11 mouse cellular contexts compared by ENCODE assay signal in the genomic region with DNA sequence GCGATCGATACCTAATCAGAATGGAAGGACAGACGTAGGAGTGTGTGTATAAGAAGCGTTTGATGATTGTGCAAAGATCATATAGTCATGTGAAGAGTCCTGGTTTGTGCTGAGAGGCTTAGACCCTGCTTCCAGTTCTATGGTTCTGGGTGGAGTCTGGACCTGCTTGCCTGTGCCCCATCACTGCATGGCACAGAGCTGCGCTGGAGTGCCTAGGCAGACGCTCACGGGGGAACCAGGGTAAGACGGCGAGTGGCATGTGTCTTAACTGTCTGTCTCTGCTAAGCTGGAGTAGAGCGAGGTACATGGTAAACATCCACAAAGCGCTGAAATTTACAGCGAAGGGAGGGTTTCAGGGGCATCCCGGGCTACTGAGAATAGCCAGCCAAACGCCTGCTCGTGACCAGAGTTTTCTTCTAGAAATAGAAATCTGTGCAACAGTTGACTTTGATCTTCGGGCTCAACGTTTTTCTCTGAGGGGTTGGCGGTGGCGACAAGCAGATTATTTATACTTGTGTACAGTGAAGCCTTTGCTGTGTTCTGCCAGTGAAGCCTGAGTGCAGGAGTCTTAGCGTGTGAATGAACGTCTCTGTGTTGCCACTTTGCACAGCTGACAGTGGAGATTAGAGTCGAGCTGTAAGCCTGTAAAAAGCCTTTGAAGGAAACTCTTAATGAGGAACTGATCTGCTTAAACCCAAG.
DNase-seq lines count a peak whose midpoint lies in the region; ATAC-seq and TF ChIP-seq lines count a peak whose summit lies in the region.
"Had no signal": no experiment of that assay in that cellular context is flagged by ENCODE, and none has a peak within 500 bp of the region (broad histone marks: within the 10 kb centered on the region; RNA-seq: fewer than 3 reads in every experiment).

No protein-coding gene starts in this region.

- 46% methylated on average over 22 of the region's 22 CpGs for WGBS in midbrain, embryonic 13.5 days
- 78% methylated on average over 22 of the region's 22 CpGs for WGBS in midbrain, embryonic 11.5 days
- WGBS in heart, embryonic 14.5 days, result 38% methylated on average over 22 of the region's 22 CpGs
- 32% methylated on average over 22 of the region's 22 CpGs for WGBS in midbrain, postnatal 0 days
- 63% methylated on average over 22 of the region's 22 CpGs for WGBS in stomach, postnatal 0 days

- H3K4me1 ChIP-seq in midbrain, embryonic 13.5 days (replicated peaks), result peaks cover 13% of the 10 kb centered on the region
- H3K4me1 ChIP-seq in midbrain, embryonic 11.5 days (ENCODE audit: control insufficient read depth, insufficient read depth, low read length), result no peaks in the 10 kb centered on the region
- H3K4me1 ChIP-seq in heart, embryonic 14.5 days (ENCODE audit: control insufficient read depth in 2 of 2, insufficient read depth in 2 of 2, low read length in 2 of 2), result peaks cover 3 to 16% of the 10 kb centered on the region in 2 experiments; a peak in 3 of 4 replicates
- no peaks in the 10 kb centered on the region for H3K4me1 ChIP-seq in midbrain, postnatal 0 days (ENCODE audit: insufficient read depth, low read length)
- H3K4me1 ChIP-seq in stomach, postnatal 0 days (replicated peaks; ENCODE audit: control insufficient read depth, insufficient read depth), result no peaks in the 10 kb centered on the region
- H3K4me1 ChIP-seq: neural tube, embryonic 12.5 days had no signal

- no peaks in the 10 kb centered on the region for H3K9me3 ChIP-seq in midbrain, embryonic 13.5 days
- H3K9me3 ChIP-seq in midbrain, embryonic 11.5 days (ENCODE audit: control insufficient read depth, low read length), result no peaks in the 10 kb centered on the region
- no peaks in the 10 kb centered on the region for H3K9me3 ChIP-seq in heart, embryonic 14.5 days (ENCODE audit: control insufficient read depth, low read length)
- H3K9me3 ChIP-seq in midbrain, postnatal 0 days (ENCODE audit: low read length), result no peaks in the 10 kb centered on the region
- H3K9me3 ChIP-seq in stomach, postnatal 0 days (ENCODE audit: control insufficient read depth, low read length), result no peaks in the 10 kb centered on the region
- H3K9me3 ChIP-seq: neural tube, embryonic 12.5 days had no signal

- H3K27ac ChIP-seq in gastrocnemius, adult 2 months, result peak overlapping the region; percentile 4; the same call in 1 of the 2 replicates
- H3K27ac ChIP-seq in midbrain, embryonic 13.5 days, result no peak overlapping the region; the same call in 1 of the 2 replicates
- no peak overlapping the region for H3K27ac ChIP-seq in midbrain, embryonic 11.5 days (ENCODE audit: low read depth, low read length)
- H3K27ac ChIP-seq in heart, embryonic 14.5 days (replicated peaks in 1 of 2; ENCODE audit: control insufficient read depth in 1 of 2, insufficient read depth in 1 of 2, low read depth in 2 of 2, low read length in 2 of 2), result 0 out of 4 replicates have a peak overlapping the region, but pooled peaks of 1 of the 2 experiments have one; percentile 0
- H3K27ac ChIP-seq in midbrain, postnatal 0 days (ENCODE audit: low read depth, low read length), result no peak overlapping the region
- no peak overlapping the region for H3K27ac ChIP-seq in stomach, postnatal 0 days (replicated peaks)
- H3K27ac ChIP-seq: hindbrain, embryonic 14.5 days; neural tube, embryonic 12.5 days had no signal

- intact Hi-C loops in gastrocnemius, adult 2 months (cut with DNase I), result no loop called here

- no peak overlapping the region for H3K4me2 ChIP-seq in midbrain, embryonic 13.5 days (replicated peaks)
- no peak overlapping the region for H3K4me2 ChIP-seq in midbrain, embryonic 11.5 days
- H3K4me2 ChIP-seq in heart, embryonic 14.5 days (ENCODE audit: low read length), result peak overlapping the region; percentile 50
- H3K4me2 ChIP-seq in midbrain, postnatal 0 days (ENCODE audit: low read depth, low read length, poor library complexity, severe bottlenecking), result peak overlapping the region; percentile 13; the same call in 1 of the 2 replicates
- H3K4me2 ChIP-seq in stomach, postnatal 0 days (replicated peaks; ENCODE audit: low read depth), result no peak overlapping the region
- H3K4me2 ChIP-seq: hindbrain, embryonic 14.5 days; neural tube, embryonic 12.5 days had no signal

- no peak overlapping the region for H3K4me3 ChIP-seq in gastrocnemius, adult 2 months
- H3K4me3 ChIP-seq in midbrain, embryonic 13.5 days (replicated peaks), result no peak overlapping the region
- H3K4me3 ChIP-seq in midbrain, embryonic 11.5 days (ENCODE audit: low read depth, low read length), result no peak overlapping the region
- peak overlapping the region in 1 of 2 experiments; percentile 2; a peak in 1 of 4 replicates for H3K4me3 ChIP-seq in heart, embryonic 14.5 days (ENCODE audit: control insufficient read depth in 1 of 2, insufficient read depth in 1 of 2, low read depth in 1 of 2, low read length in 2 of 2)
- no peak overlapping the region for H3K4me3 ChIP-seq in midbrain, postnatal 0 days (ENCODE audit: low read depth, low read length)
- H3K4me3 ChIP-seq in stomach, postnatal 0 days (ENCODE audit: low read depth, low read length), result no peak overlapping the region
- H3K4me3 ChIP-seq: neural tube, embryonic 12.5 days had no signal

- TF ChIP-seq EP300 in stomach, postnatal 0 days (optimal IDR thresholded peaks at IDR 0.05), result no peak

- no peak for TF ChIP-seq CTCF in gastrocnemius, adult 2 months (IDR thresholded peaks at IDR 0.05)
- no peak for TF ChIP-seq CTCF in midbrain, postnatal 0 days (IDR thresholded peaks at IDR 0.05)
- no peak for TF ChIP-seq CTCF in stomach, postnatal 0 days (IDR thresholded peaks at IDR 0.05; ENCODE audit: low read depth)

- H3K27me3 ChIP-seq in midbrain, embryonic 13.5 days, result peaks cover 40% of the 10 kb centered on the region
- H3K27me3 ChIP-seq in midbrain, embryonic 11.5 days (ENCODE audit: control insufficient read depth, insufficient read depth, low read length), result no peaks in the 10 kb centered on the region
- H3K27me3 ChIP-seq in heart, embryonic 14.5 days (ENCODE audit: control insufficient read depth, insufficient read depth, low read length), result no peaks in the 10 kb centered on the region
- H3K27me3 ChIP-seq in midbrain, postnatal 0 days (ENCODE audit: insufficient read depth, low read length), result no peaks in the 10 kb centered on the region
- no peaks in the 10 kb centered on the region for H3K27me3 ChIP-seq in stomach, postnatal 0 days (ENCODE audit: control insufficient read depth, insufficient read depth, low read length)
- H3K27me3 ChIP-seq: neural tube, embryonic 12.5 days; Patski had no signal

- no peaks in the 10 kb centered on the region for H3K36me3 ChIP-seq in midbrain, embryonic 13.5 days
- H3K36me3 ChIP-seq in midbrain, embryonic 11.5 days (ENCODE audit: control insufficient read depth, insufficient read depth, low read length), result no peaks in the 10 kb centered on the region
- H3K36me3 ChIP-seq in heart, embryonic 14.5 days (ENCODE audit: control insufficient read depth, insufficient read depth, low read length), result no peaks in the 10 kb centered on the region
- no peaks in the 10 kb centered on the region for H3K36me3 ChIP-seq in midbrain, postnatal 0 days (ENCODE audit: insufficient read depth, low read length)
- H3K36me3 ChIP-seq in stomach, postnatal 0 days (ENCODE audit: control insufficient read depth, insufficient read depth, low read length), result no peaks in the 10 kb centered on the region
- H3K36me3 ChIP-seq: neural tube, embryonic 12.5 days had no signal

- no peak for DNase-seq in gastrocnemius, adult 2 months
- no peak for DNase-seq in gastrocnemius, postnatal 4 days (ENCODE audit: low spot score in 2 of 2)
- no peak for DNase-seq in midbrain, embryonic 11.5 days (ENCODE audit: low spot score, missing footprints)
- DNase-seq in midbrain, postnatal 0 days (ENCODE audit: low spot score), result peak; percentile 63
- no peak for DNase-seq in urinary bladder, postnatal 14 days (ENCODE audit: low spot score)
- DNase-seq in stomach, postnatal 0 days (ENCODE audit: low spot score), result no peak

- ATAC-seq in midbrain, embryonic 13.5 days, result peak; percentile 91
- ATAC-seq in midbrain, embryonic 11.5 days (ENCODE audit: low FRiP score), result no peak
- ATAC-seq in heart, embryonic 14.5 days (ENCODE audit: insufficient number of reproducible peaks, insufficient read depth, low FRiP score, low read depth), result no peak
- peak; percentile 80 for ATAC-seq in midbrain, postnatal 0 days (ENCODE audit: low FRiP score)
- no peak for ATAC-seq in stomach, postnatal 0 days (ENCODE audit: low FRiP score, low TSS enrichment)
- ATAC-seq: Patski had no signal

- H3K9ac ChIP-seq in midbrain, embryonic 13.5 days (replicated peaks), result no peak overlapping the region
- H3K9ac ChIP-seq in midbrain, embryonic 11.5 days (ENCODE audit: low read length), result no peak overlapping the region
- H3K9ac ChIP-seq in heart, embryonic 14.5 days (ENCODE audit: low read length), result no peak overlapping the region
- no peak overlapping the region for H3K9ac ChIP-seq in midbrain, postnatal 0 days (replicated peaks; ENCODE audit: low read length, poor library complexity, severe bottlenecking)
- no peak overlapping the region for H3K9ac ChIP-seq in stomach, postnatal 0 days (ENCODE audit: low read length)
- H3K9ac ChIP-seq: hindbrain, embryonic 14.5 days; neural tube, embryonic 12.5 days had no signal

Comparison
In these comparisons a context has a peak if more than half of its experiments do, and no peak if none do; other contexts are left out.
1. ATAC-seq: peak in midbrain, embryonic 13.5 days (single experiment) and midbrain, postnatal 0 days (single experiment); none in midbrain, embryonic 11.5 days (single experiment), heart, embryonic 14.5 days (single experiment) and stomach, postnatal 0 days (single experiment).
2. H3K4me2 ChIP-seq: peak in heart, embryonic 14.5 days (single experiment) and midbrain, postnatal 0 days (single experiment); none in midbrain, embryonic 13.5 days (single experiment), midbrain, embryonic 11.5 days (single experiment) and stomach, postnatal 0 days (single experiment).